Mouse (Mus musculus): ENCODE measurements around the gene Nos1ap. TPM values are rescaled to one million over a fixed set of nuclear protein-coding genes. Genes with fewer than 3 reads are reported as not detected.

Gene Nos1ap
- polyA plus RNA-seq, 1 experiment from 2014 or later: 6.8 TPM

DNA sequence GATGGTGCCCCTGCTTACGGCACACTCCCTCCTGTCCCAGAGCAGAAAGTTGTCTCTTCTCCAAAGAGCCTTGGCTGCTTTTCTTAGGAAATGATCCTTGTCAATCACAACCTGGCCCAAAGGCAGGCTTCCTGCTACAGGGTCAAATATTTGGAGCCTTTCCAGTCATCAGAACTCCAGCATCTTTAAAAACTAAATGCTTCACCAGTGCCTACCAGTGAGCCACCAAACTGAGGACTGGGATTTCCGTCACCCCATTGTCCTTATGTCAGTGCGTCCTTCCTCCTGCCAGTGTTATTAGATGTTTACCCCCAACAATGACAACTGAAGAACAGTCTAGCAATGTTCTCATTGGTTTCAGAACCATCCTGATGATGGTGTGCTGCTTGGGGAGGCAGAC, 28.9 kb downstream of the Nos1ap start:
- no peak for DNase-seq (ENCODE audit: low spot score)
- 86% methylated on average over 3 of the region's 3 CpGs for WGBS
- no peak overlapping the region for H3K4me3 ChIP-seq (ENCODE audit: low read depth, low read length)
- no peak overlapping the region for H3K27ac ChIP-seq (replicated peaks)
- H3K36me3 ChIP-seq (ENCODE audit: control insufficient read depth, insufficient read depth, low read length): no peaks in the 10 kb centered on the region
- no peak overlapping the region for H3K4me2 ChIP-seq (replicated peaks; ENCODE audit: low read depth)
- no peak for ATAC-seq (ENCODE audit: low FRiP score, low TSS enrichment)
- no peaks in the 10 kb centered on the region for H3K4me1 ChIP-seq (replicated peaks; ENCODE audit: control insufficient read depth, insufficient read depth)
- TF ChIP-seq CTCF (IDR thresholded peaks at IDR 0.05; ENCODE audit: low read depth): no peak
- TF ChIP-seq EP300 (optimal IDR thresholded peaks at IDR 0.05): no peak
- no peaks in the 10 kb centered on the region for H3K27me3 ChIP-seq (ENCODE audit: control insufficient read depth, insufficient read depth, low read length)
- no peaks in the 10 kb centered on the region for H3K9me3 ChIP-seq (ENCODE audit: control insufficient read depth, low read length)
- H3K9ac ChIP-seq (ENCODE audit: low read length): no peak overlapping the region

DNA sequence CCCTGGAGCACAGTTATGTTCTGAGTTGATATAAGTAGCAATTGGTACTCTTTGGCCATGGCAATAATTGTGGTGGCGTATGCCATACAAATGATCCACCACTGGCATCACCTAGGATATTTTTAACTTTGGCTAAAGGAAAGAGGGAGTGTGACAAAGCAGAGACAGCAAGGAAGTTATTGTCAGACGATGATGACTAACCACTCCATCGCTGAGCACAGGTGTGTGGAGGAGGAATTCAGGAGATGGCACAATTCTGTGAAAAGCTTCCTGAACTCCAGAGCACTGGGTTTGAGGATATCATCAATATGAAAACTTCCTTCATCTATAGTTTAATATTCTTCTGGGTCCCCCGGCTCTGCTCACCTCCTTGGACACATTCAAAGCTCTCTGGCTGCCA, 31.7 kb downstream of the Nos1ap start:
- 93% methylated on average over 4 of the region's 4 CpGs for WGBS
- Histone ChIP-seq H3K4me3 (ENCODE audit: low read depth, low read length) (no peak overlapping the region), H3K4me1 (replicated peaks; ENCODE audit: control insufficient read depth, insufficient read depth) (no peaks in the 10 kb centered on the region), H3K36me3 (ENCODE audit: control insufficient read depth, insufficient read depth, low read length) (no peaks in the 10 kb centered on the region), H3K9ac (ENCODE audit: low read length) (no peak overlapping the region), H3K9me3 (ENCODE audit: control insufficient read depth, low read length) (no peaks in the 10 kb centered on the region), H3K27ac (replicated peaks) (no peak overlapping the region), H3K4me2 (replicated peaks; ENCODE audit: low read depth) (no peak overlapping the region), H3K27me3 (ENCODE audit: control insufficient read depth, insufficient read depth, low read length) (no peaks in the 10 kb centered on the region)
- no peak for DNase-seq (ENCODE audit: low spot score)
- TF ChIP-seq EP300 (optimal IDR thresholded peaks at IDR 0.05): no peak
- TF ChIP-seq CTCF (IDR thresholded peaks at IDR 0.05; ENCODE audit: low read depth): no peak
- no peak for ATAC-seq (ENCODE audit: low FRiP score, low TSS enrichment)

- no peaks in the 10 kb centered on the region for H3K27me3 ChIP-seq (ENCODE audit: control insufficient read depth, insufficient read depth, low read length)
- H3K4me2 ChIP-seq (replicated peaks; ENCODE audit: low read depth): no peak overlapping the region
- ATAC-seq (ENCODE audit: low FRiP score, low TSS enrichment) (no peak), DNase-seq (ENCODE audit: low spot score) (no peak)
- no peak overlapping the region for H3K4me3 ChIP-seq (ENCODE audit: low read depth, low read length)
- 73% methylated on average over 6 of the region's 6 CpGs for WGBS
- no peak overlapping the region for H3K27ac ChIP-seq (replicated peaks)
- TF ChIP-seq CTCF (IDR thresholded peaks at IDR 0.05; ENCODE audit: low read depth): no peak
- no peak for TF ChIP-seq EP300 (optimal IDR thresholded peaks at IDR 0.05)
- no peaks in the 10 kb centered on the region for H3K4me1 ChIP-seq (replicated peaks; ENCODE audit: control insufficient read depth, insufficient read depth)
- no peak overlapping the region for H3K9ac ChIP-seq (ENCODE audit: low read length)
- H3K9me3 ChIP-seq (ENCODE audit: control insufficient read depth, low read length): no peaks in the 10 kb centered on the region
- no peaks in the 10 kb centered on the region for H3K36me3 ChIP-seq (ENCODE audit: control insufficient read depth, insufficient read depth, low read length)
These were observed 33.0 kb downstream of the Nos1ap start for GRCm38 (mm10) chr1:170556696-170557095.

- TF ChIP-seq CTCF (IDR thresholded peaks at IDR 0.05; ENCODE audit: low read depth) (no peak), EP300 (optimal IDR thresholded peaks at IDR 0.05) (no peak)
- ATAC-seq (ENCODE audit: low FRiP score, low TSS enrichment): peak; percentile 63
- 20% methylated on average over 3 of the region's 3 CpGs for WGBS
These were observed 34.7 kb downstream of the Nos1ap start for GRCm38 (mm10) chr1:170554939-170555293.

GRCm38 (mm10) chr1:170554235-170554938, 35.3 kb downstream of the Nos1ap start:
- H3K27ac ChIP-seq (replicated peaks): no peak overlapping the region
- H3K4me3 ChIP-seq (ENCODE audit: low read depth, low read length): no peak overlapping the region
- H3K9ac ChIP-seq (ENCODE audit: low read length): no peak overlapping the region
- WGBS: 93% methylated on average over 4 of the region's 4 CpGs
- H3K36me3 ChIP-seq (ENCODE audit: control insufficient read depth, insufficient read depth, low read length): no peaks in the 10 kb centered on the region
- DNase-seq (ENCODE audit: low spot score) (no peak), ATAC-seq (ENCODE audit: low FRiP score, low TSS enrichment) (peak; percentile 76)
- TF ChIP-seq EP300 (optimal IDR thresholded peaks at IDR 0.05) (no peak), CTCF (IDR thresholded peaks at IDR 0.05; ENCODE audit: low read depth) (no peak)
- H3K4me1 ChIP-seq (replicated peaks; ENCODE audit: control insufficient read depth, insufficient read depth): no peaks in the 10 kb centered on the region
- H3K9me3 ChIP-seq (ENCODE audit: control insufficient read depth, low read length): no peaks in the 10 kb centered on the region
- H3K4me2 ChIP-seq (replicated peaks; ENCODE audit: low read depth): no peak overlapping the region
- no peaks in the 10 kb centered on the region for H3K27me3 ChIP-seq (ENCODE audit: control insufficient read depth, insufficient read depth, low read length)

More at GRCm38 (mm10) chr1:170554939-170555293, 34.7 kb downstream of the Nos1ap start:
- H3K4me3 ChIP-seq (ENCODE audit: low read depth, low read length): no peak overlapping the region
- H3K4me2 ChIP-seq (replicated peaks; ENCODE audit: low read depth): no peak overlapping the region
- no peak overlapping the region for H3K9ac ChIP-seq (ENCODE audit: low read length)
- DNase-seq (ENCODE audit: low spot score): peak; percentile 61
- H3K27me3 ChIP-seq (ENCODE audit: control insufficient read depth, insufficient read depth, low read length): no peaks in the 10 kb centered on the region
- H3K9me3 ChIP-seq (ENCODE audit: control insufficient read depth, low read length): no peaks in the 10 kb centered on the region
- H3K27ac ChIP-seq (replicated peaks): no peak overlapping the region
- H3K4me1 ChIP-seq (replicated peaks; ENCODE audit: control insufficient read depth, insufficient read depth): no peaks in the 10 kb centered on the region
- no peaks in the 10 kb centered on the region for H3K36me3 ChIP-seq (ENCODE audit: control insufficient read depth, insufficient read depth, low read length)

DNA sequence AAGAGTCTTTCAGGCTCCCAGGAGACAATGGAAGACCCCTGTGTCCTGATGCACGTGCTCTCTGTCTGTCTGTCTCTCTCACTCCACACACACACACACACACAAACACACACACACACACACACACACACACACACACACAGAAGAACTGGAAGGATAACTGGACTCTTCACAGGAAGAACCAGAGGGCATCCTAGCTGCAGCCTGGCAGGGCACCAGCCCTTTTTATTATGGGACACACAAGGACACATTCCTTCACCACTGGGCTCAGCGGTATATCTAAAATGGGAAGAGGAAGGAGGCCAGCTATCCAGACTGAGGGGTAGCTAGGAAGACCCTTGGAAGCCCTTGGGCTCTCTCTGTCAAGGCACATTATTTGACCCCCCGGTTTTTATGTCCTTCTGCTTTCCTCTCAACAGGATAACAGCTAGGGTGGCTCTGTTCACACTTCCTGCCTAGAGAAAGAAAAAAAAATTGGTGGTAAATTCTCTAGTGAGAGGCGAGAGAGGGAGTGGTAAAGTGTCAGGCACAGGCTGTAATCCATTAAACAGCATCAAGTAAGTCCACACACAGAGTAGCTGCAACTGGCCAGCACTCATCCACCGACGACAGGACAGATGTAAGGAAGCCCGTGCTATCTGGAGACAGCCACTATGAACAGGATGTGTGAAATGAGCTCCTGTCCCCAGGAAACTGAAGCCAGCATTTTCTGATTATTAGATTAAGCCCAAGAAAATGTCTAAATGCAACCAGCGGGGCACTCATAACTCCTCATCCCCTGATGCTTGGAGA, 38.8 kb downstream of the Nos1ap start:
- H3K36me3 ChIP-seq (ENCODE audit: control insufficient read depth, insufficient read depth, low read length): no peaks in the 10 kb centered on the region
- TF ChIP-seq CTCF (IDR thresholded peaks at IDR 0.05; ENCODE audit: low read depth) (no peak), EP300 (optimal IDR thresholded peaks at IDR 0.05) (no peak)
- no peak overlapping the region for H3K27ac ChIP-seq (replicated peaks)
- no peaks in the 10 kb centered on the region for H3K27me3 ChIP-seq (ENCODE audit: control insufficient read depth, insufficient read depth, low read length)
- no peak overlapping the region for H3K4me2 ChIP-seq (replicated peaks; ENCODE audit: low read depth)
- DNase-seq (ENCODE audit: low spot score) (no peak), ATAC-seq (ENCODE audit: low FRiP score, low TSS enrichment) (no peak)
- H3K9me3 ChIP-seq (ENCODE audit: control insufficient read depth, low read length): no peaks in the 10 kb centered on the region
- no peak overlapping the region for H3K4me3 ChIP-seq (ENCODE audit: low read depth, low read length)
- WGBS: 38% methylated on average over 8 of the region's 8 CpGs
- no peak overlapping the region for H3K9ac ChIP-seq (ENCODE audit: low read length)
- no peaks in the 10 kb centered on the region for H3K4me1 ChIP-seq (replicated peaks; ENCODE audit: control insufficient read depth, insufficient read depth)
